In genomic region chr12:100989780-100990288, GRCm38 (mm10) we compare ENCODE assay signal across 14 mouse cellular contexts. TPM values are rescaled to one million over a fixed set of nuclear protein-coding genes. Genes with fewer than 3 reads are reported as not detected.
A peak's percentile ranks its signal among the peaks of the same experiment; 100 is the strongest.
DNase-seq lines count a peak whose midpoint lies in the region; ATAC-seq and TF ChIP-seq lines count a peak whose summit lies in the region.
"Had no signal": no experiment of that assay in that cellular context is flagged by ENCODE, and none has a peak within 500 bp of the region (broad histone marks: within the 10 kb centered on the region; RNA-seq: fewer than 3 reads in every experiment).

No protein-coding gene starts in this region.

- no peak overlapping the region for H3K4me2 ChIP-seq in kidney, embryonic 15.5 days
- H3K4me2 ChIP-seq in hindbrain, embryonic 11.5 days (replicated peaks; ENCODE audit: low read depth, low read length), result no peak overlapping the region

- H3K9ac ChIP-seq in kidney, embryonic 15.5 days, result no peak overlapping the region
- no peak overlapping the region for H3K9ac ChIP-seq in hindbrain, embryonic 11.5 days (ENCODE audit: low read depth, low read length)

- ATAC-seq in kidney, embryonic 15.5 days (replicated peaks; ENCODE audit: low FRiP score), result peak; percentile 8; the same call in 1 of the 2 replicates
- ATAC-seq in hindbrain, embryonic 11.5 days (ENCODE audit: low FRiP score), result peak; percentile 37; the same call in 1 of the 2 replicates
- ATAC-seq in megakaryocyte progenitor cell, adult 5-6 weeks (replicated peaks; ENCODE audit: poor library complexity), result peak; percentile 58

- H3K27me3 ChIP-seq in kidney, embryonic 15.5 days, result no peaks in the 10 kb centered on the region
- H3K27me3 ChIP-seq in hindbrain, embryonic 11.5 days (ENCODE audit: control insufficient read depth, insufficient read depth, low read length), result peaks cover 2% of the 10 kb centered on the region; the same call in 1 of the 2 replicates

- TF ChIP-seq CTCF in bone marrow, adult 2 months (IDR thresholded peaks at IDR 0.05; ENCODE audit: control insufficient read depth, insufficient read depth, low read length), result no peak

- 42% methylated on average over 4 of the region's 4 CpGs for WGBS in kidney, embryonic 15.5 days
- WGBS in bone marrow, adult 2 months, result 45% methylated on average over 4 of the region's 4 CpGs
- WGBS in hindbrain, embryonic 11.5 days, result 73% methylated on average over 4 of the region's 4 CpGs

- H3K9me3 ChIP-seq in kidney, embryonic 15.5 days (replicated peaks), result no peaks in the 10 kb centered on the region
- no peaks in the 10 kb centered on the region for H3K9me3 ChIP-seq in hindbrain, embryonic 11.5 days (ENCODE audit: control insufficient read depth, low read length)

- no peak for TF ChIP-seq POLR2A in bone marrow, adult 2 months (IDR thresholded peaks at IDR 0.05; ENCODE audit: borderline replicate concordance, control insufficient read depth, low read depth, low read length)

- H3K27ac ChIP-seq in kidney, embryonic 15.5 days, result peak overlapping the region; percentile 46; the same call in 1 of the 2 replicates
- peak overlapping the region; percentile 75 for H3K27ac ChIP-seq in bone marrow, adult 2 months (ENCODE audit: control insufficient read depth, insufficient read depth, low read depth, low read length, poor library complexity)
- no peak overlapping the region; the same call in 1 of the 2 replicates for H3K27ac ChIP-seq in hindbrain, embryonic 11.5 days (ENCODE audit: low read depth, low read length)

- no peak for DNase-seq in kidney, postnatal 14 days
- no peak for DNase-seq in hindbrain, embryonic 11.5 days (ENCODE audit: low spot score)
- no peak for DNase-seq in embryo, embryonic 9.5 days (ENCODE audit: extremely low spot score)
- DNase-seq in cerebellum, adult 18-20 months, result no peak
- DNase-seq in kidney, postnatal 10 days, result no peak
- DNase-seq: adrenal gland, adult 2 months; cerebellum, adult 11 months; gastrocnemius, postnatal 25 days; kidney, postnatal 25 days; thymus, postnatal 4 days had no signal

- peaks cover 66% of the 10 kb centered on the region for H3K4me1 ChIP-seq in kidney, embryonic 15.5 days
- peaks cover 27% of the 10 kb centered on the region for H3K4me1 ChIP-seq in bone marrow, adult 2 months (ENCODE audit: control insufficient read depth, insufficient read depth, low read length)
- H3K4me1 ChIP-seq in hindbrain, embryonic 11.5 days (replicated peaks; ENCODE audit: control insufficient read depth, insufficient read depth, low read length), result peaks cover 16% of the 10 kb centered on the region

- H3K4me3 ChIP-seq in kidney, embryonic 15.5 days (replicated peaks), result no peak overlapping the region
- H3K4me3 ChIP-seq in bone marrow, adult 2 months (replicated peaks; ENCODE audit: control insufficient read depth, low read depth, low read length), result no peak overlapping the region
- no peak overlapping the region for H3K4me3 ChIP-seq in hindbrain, embryonic 11.5 days (ENCODE audit: low read depth, low read length)
- H3K4me3 ChIP-seq: erythroblast, embryonic 14.5 days had no signal

- no peaks in the 10 kb centered on the region for H3K36me3 ChIP-seq in kidney, embryonic 15.5 days
- no peaks in the 10 kb centered on the region for H3K36me3 ChIP-seq in hindbrain, embryonic 11.5 days (ENCODE audit: control insufficient read depth, insufficient read depth, low read length)

RNA-seq across cellular contexts. Expression of gene Ccdc88c, which starts 39.0 kb away (rescaled TPM):
- 12.5 and 12.7 TPM in 2 replicates for polyA plus RNA-seq in kidney, embryonic 15.5 days (2015; fragmentation: Nextera tagmentation; extraction: Ambion mirVana)
- polyA plus RNA-seq in bone marrow, adult 2 months (2011; ENCODE audit: insufficient read depth, insufficient read length, low replicate concordance, missing spikeins), result 68.4 and 138 TPM in 2 replicates
- polyA plus RNA-seq in hindbrain, embryonic 11.5 days (2014; fragmentation: Nextera tagmentation; extraction: Ambion mirVana), result 11.6 and 14.1 TPM in 2 replicates
- 29.2 and 42.9 TPM in 2 replicates for total RNA-seq in megakaryocyte progenitor cell, adult 5-6 weeks (2015)
- 78.9 and 97.7 TPM in 2 replicates for total RNA-seq in megakaryocyte progenitor cell, adult 5-6 weeks (2017)

Comparison
In these comparisons a context has a peak if more than half of its experiments do, and no peak if none do; other contexts are left out.
1. ATAC-seq: peak in every context shown above with its lines; median percentile 58 in megakaryocyte progenitor cell, adult 5-6 weeks; 37 in hindbrain, embryonic 11.5 days; 8 in kidney, embryonic 15.5 days.